Mouse (Mus musculus) thymus, adult 2 months (tissue): Measurements from ENCODE around the gene Fbxo30.

Source experiments
- CTCF ChIP-seq: fragments of 200-500 bp; IDR thresholded peaks from 2 replicates; pipeline ENCODE4 v1.5.1; 2012; ENCODE audit warnings: mild to moderate bottlenecking, control low read depth, low read length, moderate library complexity, borderline replicate concordance; ENCODE audit not compliant: control insufficient read depth, poor library complexity, insufficient read depth; ENCODE audit errors: extremely low read depth
- POLR2A ChIP-seq: fragments of 200-500 bp; IDR thresholded peaks from 2 replicates; pipeline ENCODE4 v1.6.1; 2012; ENCODE audit warnings: mild to moderate bottlenecking, low read length, control low read depth, moderate library complexity; ENCODE audit not compliant: control insufficient read depth, poor library complexity, insufficient read depth; ENCODE audit errors: extremely low read depth

DNA sequence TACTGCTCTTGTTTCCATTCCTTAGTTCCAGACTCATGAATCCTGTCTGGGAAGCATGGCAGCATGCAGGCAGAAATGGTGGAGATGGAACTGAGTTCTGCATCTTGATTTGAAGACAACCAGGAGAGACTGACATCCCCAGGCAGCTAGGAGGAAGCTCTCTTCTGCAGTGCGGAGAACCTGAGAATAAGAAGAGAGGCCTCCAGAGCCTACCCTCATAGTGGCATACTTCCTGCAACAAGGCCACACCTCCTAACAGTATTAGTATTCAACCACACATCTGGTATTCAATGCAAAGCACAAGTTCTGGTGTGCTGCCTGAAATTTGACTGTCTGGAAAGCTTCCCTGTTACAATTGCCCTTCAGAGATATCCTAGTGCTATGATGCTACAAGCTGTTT lies 28.7 kb downstream of the Fbxo30 start:
- no peak for TF ChIP-seq POLR2A
- no peak for TF ChIP-seq CTCF
